Mouse (Mus musculus) MEL (cell line): Measurements from ENCODE around the gene Akt1s1. TPM values are rescaled to one million over a fixed set of nuclear protein-coding genes. Genes with fewer than 3 reads are reported as not detected.

Experiments used
- DNase-seq: peaks from one replicate; pipeline ENCODE4 v3.0.0; 2011; ENCODE audit warnings: low read depth, low spot score
- H3K27ac ChIP-seq: 2 replicates; pipeline ENCODE4 v1.5.1; 2012; ENCODE audit warnings: low read depth, mild to moderate bottlenecking, control low read depth, low read length, moderate library complexity; ENCODE audit not compliant: control insufficient read depth
- H3K27me3 ChIP-seq, 2 experiments: fragments of 150-350 bp in 1 of 2; sonication (generic) in 1 of 2; 2 replicates each; pipeline ENCODE4 v1.6.1; 2012; ENCODE audit warnings: low read length in 2 of 2, mild to moderate bottlenecking in 2 of 2, improper control_type of control experiment in 1 of 2, moderate library complexity in 1 of 2; ENCODE audit not compliant: insufficient read depth in 2 of 2, control insufficient read depth in 1 of 2
- H3K36me3 ChIP-seq, 2 experiments: 2 replicates each; pipeline ENCODE4 v1.6.1; 2012 to 2014; ENCODE audit warnings: low read length in 2 of 2, improper control_type of control experiment in 1 of 2, inconsistent platforms in 1 of 2, mild to moderate bottlenecking in 1 of 2; ENCODE audit not compliant: insufficient read depth in 2 of 2, control insufficient read depth in 1 of 2
- H3K4me1 ChIP-seq, 2 experiments: fragments of 150-350 bp in 1 of 2; sonication (generic) in 1 of 2; 2 replicates each; pipeline ENCODE4 v1.6.1; 2012; ENCODE audit warnings: low read length in 2 of 2, improper control_type of control experiment in 1 of 2, mild to moderate bottlenecking in 1 of 2; ENCODE audit not compliant: insufficient read depth in 2 of 2, control insufficient read depth in 1 of 2
- H3K4me3 ChIP-seq, 2 experiments: fragments of 150-350 bp in 1 of 2; sonication (generic) in 1 of 2; 2 replicates each; pipeline ENCODE4 v1.5.1; 2012; ENCODE audit warnings: low read depth in 2 of 2, low read length in 2 of 2, mild to moderate bottlenecking in 2 of 2, moderate library complexity in 2 of 2, control low read depth in 1 of 2, improper control_type of control experiment in 1 of 2; ENCODE audit not compliant: control insufficient read depth in 1 of 2, insufficient read depth in 1 of 2
- H3K79me2 ChIP-seq: 2 replicates; pipeline ENCODE4 v1.6.1; 2012; ENCODE audit warnings: mild to moderate bottlenecking, low read length, moderate library complexity; ENCODE audit not compliant: control insufficient read depth, poor library complexity, insufficient read depth
- H3K9ac ChIP-seq: 2 replicates; pipeline ENCODE4 v1.6.1; 2012; ENCODE audit warnings: low read depth, mild to moderate bottlenecking, control low read depth, low read length, moderate library complexity; ENCODE audit not compliant: control insufficient read depth, poor library complexity, severe bottlenecking
- H3K9me3 ChIP-seq: fragments of 150-350 bp; sonication (generic); replicated peaks from 2 replicates; pipeline ENCODE4 v1.6.1; 2012; ENCODE audit warnings: mild to moderate bottlenecking, low read length, improper control_type of control experiment, moderate library complexity; ENCODE audit not compliant: insufficient read depth
- CHD1 ChIP-seq: IDR thresholded peaks from 2 replicates; pipeline ENCODE4 v1.6.1; 2012; ENCODE audit warnings: low read depth, mild to moderate bottlenecking, inconsistent platforms, low read length, improper control_type of control experiment
- CHD2 ChIP-seq: IDR thresholded peaks from 2 replicates; pipeline ENCODE4 v1.6.1; 2011; ENCODE audit warnings: low read length, improper control_type of control experiment
- CTCF ChIP-seq, 3 experiments: IDR thresholded peaks in 2 of 3; conservative IDR thresholded peaks in 1 of 3; 2 replicates each; pipeline ENCODE4 v1.5.1; 2011 to 2012; ENCODE audit warnings: low read length in 3 of 3, low read depth in 2 of 3, mild to moderate bottlenecking in 2 of 3, improper control_type of control experiment in 1 of 3, inconsistent platforms in 1 of 3, mixed read lengths in 1 of 3, moderate library complexity in 1 of 3; ENCODE audit not compliant: control insufficient read depth in 1 of 3, insufficient read depth in 1 of 3, poor library complexity in 1 of 3, severe bottlenecking in 1 of 3
- E2F4 ChIP-seq: IDR thresholded peaks from 2 replicates; pipeline ENCODE4 v1.6.1; 2011; ENCODE audit warnings: low read depth, low read length, improper control_type of control experiment, borderline replicate concordance
- ELF1 ChIP-seq: IDR thresholded peaks from 2 replicates; pipeline ENCODE4 v1.6.1; 2014; ENCODE audit warnings: low read depth, mild to moderate bottlenecking, inconsistent platforms, low read length, improper control_type of control experiment, moderate library complexity
- EP300 ChIP-seq, 2 experiments: IDR thresholded peaks; 2 replicates each; pipeline ENCODE4 v1.6.1; 2011; ENCODE audit warnings: improper control_type of control experiment in 2 of 2, low read length in 2 of 2, low read depth in 1 of 2, mild to moderate bottlenecking in 1 of 2
- ETS1 ChIP-seq: IDR thresholded peaks from 2 replicates; pipeline ENCODE4 v1.6.1; 2012; ENCODE audit warnings: low read depth, mild to moderate bottlenecking, inconsistent platforms, low read length, improper control_type of control experiment, moderate library complexity
- GABPA ChIP-seq: IDR thresholded peaks from 2 replicates; pipeline ENCODE4 v1.6.1; 2012; ENCODE audit warnings: low read depth, mild to moderate bottlenecking, inconsistent platforms, low read length, improper control_type of control experiment, moderate library complexity
- HCFC1 ChIP-seq: IDR thresholded peaks from 2 replicates; pipeline ENCODE4 v1.6.1; 2012; ENCODE audit warnings: low read depth, mild to moderate bottlenecking, inconsistent platforms, low read length, improper control_type of control experiment, moderate library complexity
- JUND ChIP-seq: IDR thresholded peaks from 2 replicates; pipeline ENCODE4 v1.6.1; 2011; ENCODE audit warnings: low read depth, mild to moderate bottlenecking, improper control_type of control experiment, low read length
- MAFK ChIP-seq: IDR thresholded peaks from 2 replicates; pipeline ENCODE4 v1.6.1; 2011; ENCODE audit warnings: low read depth, mild to moderate bottlenecking, low read length, improper control_type of control experiment, borderline replicate concordance
- MAX ChIP-seq: IDR thresholded peaks from 2 replicates; pipeline ENCODE4 v1.6.1; 2011; ENCODE audit warnings: low read length, improper control_type of control experiment
- MAZ ChIP-seq: IDR thresholded peaks from 2 replicates; pipeline ENCODE4 v1.6.1; 2012; ENCODE audit warnings: low read depth, mild to moderate bottlenecking, inconsistent platforms, low read length, improper control_type of control experiment
- MEF2A ChIP-seq: IDR thresholded peaks from 2 replicates; pipeline ENCODE4 v1.6.1; 2014; ENCODE audit warnings: low read depth, mild to moderate bottlenecking, inconsistent platforms, low read length, improper control_type of control experiment; ENCODE audit not compliant: poor library complexity, insufficient replicate concordance, severe bottlenecking; ENCODE audit errors: extremely low read depth
- MXI1 ChIP-seq: IDR thresholded peaks from 2 replicates; pipeline ENCODE4 v1.6.1; 2011; ENCODE audit warnings: mild to moderate bottlenecking, low read depth, low read length, improper control_type of control experiment
- MYB ChIP-seq: IDR thresholded peaks from 2 replicates; pipeline ENCODE4 v1.6.1; 2011; ENCODE audit warnings: mild to moderate bottlenecking, low read depth, low read length, improper control_type of control experiment
- MYC ChIP-seq: IDR thresholded peaks from 2 replicates; pipeline ENCODE4 v1.6.1; 2011; ENCODE audit warnings: low read depth, mild to moderate bottlenecking, low read length, improper control_type of control experiment, moderate library complexity
- NELFE ChIP-seq: IDR thresholded peaks from 2 replicates; pipeline ENCODE4 v1.6.1; 2011; ENCODE audit warnings: low read depth, low read length, improper control_type of control experiment
- POLR2A ChIP-seq, 2 experiments: IDR thresholded peaks; 2 replicates each; pipeline ENCODE4 v1.6.1; 2011 to 2012; ENCODE audit warnings: low read length in 2 of 2, mild to moderate bottlenecking in 2 of 2, control low read depth in 1 of 2, improper control_type of control experiment in 1 of 2, low read depth in 1 of 2, moderate library complexity in 1 of 2; ENCODE audit not compliant: control insufficient read depth in 1 of 2, insufficient read depth in 1 of 2, poor library complexity in 1 of 2
- POLR2AphosphoS2 ChIP-seq: IDR thresholded peaks from 2 replicates; pipeline ENCODE4 v1.6.1; 2011; ENCODE audit warnings: low read length, improper control_type of control experiment
- POLR2AphosphoS5 ChIP-seq: IDR thresholded peaks from 2 replicates; pipeline ENCODE4 v1.6.1; 2012; ENCODE audit warnings: low read depth, borderline replicate concordance, mild to moderate bottlenecking, inconsistent platforms, low read length, moderate library complexity, mixed read lengths
- RAD21 ChIP-seq: IDR thresholded peaks from 2 replicates; pipeline ENCODE4 v1.6.1; 2011; ENCODE audit warnings: mild to moderate bottlenecking, low read depth, low read length, improper control_type of control experiment
- RCOR1 ChIP-seq: IDR thresholded peaks from 2 replicates; pipeline ENCODE4 v1.6.1; 2012; ENCODE audit warnings: low read depth, mild to moderate bottlenecking, inconsistent platforms, low read length, improper control_type of control experiment
- SIN3A ChIP-seq: IDR thresholded peaks from 2 replicates; pipeline ENCODE4 v1.6.1; 2012; ENCODE audit warnings: low read length, improper control_type of control experiment, inconsistent platforms
- SMC3 ChIP-seq: IDR thresholded peaks from 2 replicates; pipeline ENCODE4 v1.6.1; 2011; ENCODE audit warnings: low read depth, low read length, improper control_type of control experiment
- TAL1 ChIP-seq: IDR thresholded peaks from 2 replicates; pipeline ENCODE4 v1.6.1; 2012; ENCODE audit warnings: mild to moderate bottlenecking, inconsistent platforms, low read length, moderate library complexity, mixed read lengths
- TBP ChIP-seq: IDR thresholded peaks from 2 replicates; pipeline ENCODE4 v1.8.0; 2011; ENCODE audit warnings: low read depth, low read length, improper control_type of control experiment
- TCF12 ChIP-seq: IDR thresholded peaks from 2 replicates; pipeline ENCODE4 v1.6.1; 2014; ENCODE audit warnings: low read depth, mild to moderate bottlenecking, inconsistent platforms, low read length, improper control_type of control experiment, moderate library complexity
- UBTF ChIP-seq: IDR thresholded peaks from 2 replicates; pipeline ENCODE4 v1.6.1; 2012; ENCODE audit warnings: low read depth, mild to moderate bottlenecking, inconsistent platforms, low read length, improper control_type of control experiment, moderate library complexity, borderline replicate concordance; ENCODE audit not compliant: insufficient read depth
- USF1 ChIP-seq: IDR thresholded peaks from 2 replicates; pipeline ENCODE4 v1.6.1; 2014; ENCODE audit warnings: low read depth, mild to moderate bottlenecking, inconsistent platforms, low read length, improper control_type of control experiment, moderate library complexity
- USF2 ChIP-seq, 2 experiments: IDR thresholded peaks; 2 replicates each; pipeline ENCODE4 v1.6.1; 2011 to 2012; ENCODE audit warnings: improper control_type of control experiment in 2 of 2, low read length in 2 of 2, borderline replicate concordance in 1 of 2, inconsistent platforms in 1 of 2, low read depth in 1 of 2, mild to moderate bottlenecking in 1 of 2; ENCODE audit not compliant: insufficient read depth in 1 of 2
- ZC3H11A ChIP-seq: IDR thresholded peaks from 2 replicates; pipeline ENCODE4 v1.6.1; 2012; ENCODE audit warnings: low read depth, mild to moderate bottlenecking, inconsistent platforms, low read length, improper control_type of control experiment
- ZKSCAN1 ChIP-seq: IDR thresholded peaks from 2 replicates; pipeline ENCODE4 v1.6.1; 2012; ENCODE audit warnings: low read depth, mild to moderate bottlenecking, inconsistent platforms, low read length, improper control_type of control experiment, moderate library complexity
- ZMIZ1 ChIP-seq: IDR thresholded peaks from 2 replicates; pipeline ENCODE4 v1.6.1; 2012; ENCODE audit warnings: low read depth, mild to moderate bottlenecking, inconsistent platforms, low read length, improper control_type of control experiment, moderate library complexity
- polyA plus RNA-seq, 2 experiments: library from polyadenylated mRNA; stranded (reverse) in 1 of 2; unstranded in 1 of 2; fragments of >175 nt in 1 of 2; fragments of >200 nt in 1 of 2; gene quantifications; 2 replicates each; pipeline versions ENCODE4 v1.2.1 to v1.2.4; 2012; ENCODE audit warnings: low replicate concordance in 2 of 2, low read depth in 1 of 2; ENCODE audit not compliant: insufficient read length in 2 of 2, insufficient read depth in 1 of 2, missing spikeins in 1 of 2
- total RNA-seq: library from RNA; depleted of rRNA; stranded (reverse); fragments of 300-350 nt; gene quantifications from 2 replicates; pipeline ENCODE4 v1.2.3, GENCODE M21; 2012; rRNA removed

The Akt1s1 gene
- 32.0 and 37.3 TPM in 2 replicates for total RNA-seq
- 10 to 100 TPM in 1 of 2 experiments, not detected in 1; 71.8 TPM for polyA plus RNA-seq

DNA sequence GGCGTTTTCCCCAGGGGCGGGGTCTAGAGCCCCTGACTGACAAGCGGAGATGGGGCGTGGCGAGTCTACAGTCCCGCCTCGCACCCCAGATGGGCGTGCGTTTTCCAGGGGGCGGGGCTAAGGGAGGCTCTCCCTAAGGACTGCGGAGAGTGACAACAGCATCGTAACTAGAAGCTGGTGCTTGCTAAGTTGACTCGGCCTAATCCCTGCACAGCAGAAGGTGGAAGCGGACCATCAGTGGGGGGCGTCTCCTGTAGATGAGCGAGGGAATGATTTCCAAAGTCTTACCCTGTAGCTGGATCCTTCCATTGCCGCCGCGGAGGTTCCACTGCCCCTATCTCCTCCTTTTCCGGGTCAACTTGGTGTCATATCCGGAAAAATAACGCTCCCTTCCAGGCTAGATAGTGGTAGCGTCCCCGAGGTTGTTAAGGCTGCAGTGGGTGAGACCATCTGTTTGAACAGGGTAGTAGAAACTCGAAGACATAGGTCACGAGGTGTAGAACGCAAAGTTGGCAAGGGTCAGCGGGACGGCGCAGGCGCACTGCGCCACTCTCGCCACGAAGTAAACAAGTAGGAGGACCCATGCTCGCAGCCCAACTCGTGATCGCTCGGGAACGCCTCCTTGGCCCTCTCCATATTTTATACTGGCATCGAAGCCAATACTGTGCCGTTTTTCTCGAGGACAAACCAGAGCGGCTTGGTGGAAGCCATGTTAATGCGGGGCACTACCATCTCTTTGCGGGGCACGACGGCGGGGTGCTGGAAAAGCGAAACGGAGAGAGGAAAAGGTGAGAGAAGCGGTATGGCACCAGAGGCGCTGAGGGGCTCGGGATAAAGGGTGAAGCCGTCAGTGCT lies at the start of gene Akt1s1, which contains the start of gene Tbc1d17:
Gene Akt1s1, plus strand, starts transcription at position 431 of the 855 bp plus-strand sequence.
Gene Tbc1d17, minus strand, starts transcription at position 519 of the 855 bp plus-strand sequence.
- Histone ChIP-seq H3K9me3 (no peaks in the 10 kb centered on the region), H3K79me2 (peaks cover 28% of the 10 kb centered on the region), H3K4me3 (peak within 1 kb of the TSS; percentile 78 to 96), H3K9ac (peak within 1 kb of the TSS; percentile 96), H3K27ac (peak within 1 kb of the TSS; percentile 93), H3K27me3 (no peaks in the 10 kb centered on the region), H3K4me1 (peaks cover 0 to 13% of the 10 kb centered on the region in 2 experiments; a peak in 2 of 4 replicates), H3K36me3 (peaks cover 0 to 5% of the 10 kb centered on the region in 2 experiments; a peak in 1 of 4 replicates)
- peak; percentile 99 for DNase-seq
- 0 out of 2 replicates have a peak, but pooled peaks have one; percentile 18 for TF ChIP-seq ELF1
- peak; percentile 61 for TF ChIP-seq NELFE
- TF ChIP-seq ZKSCAN1, result no peak
- TF ChIP-seq ZMIZ1, result no peak
- no peak for TF ChIP-seq RAD21
- TF ChIP-seq MEF2A, result no peak
- no peak for TF ChIP-seq POLR2AphosphoS5
- peak; percentile 69; the same call in 1 of the 2 replicates for TF ChIP-seq MYB
- TF ChIP-seq ZC3H11A, result no peak
- TF ChIP-seq POLR2A (IDR thresholded peaks at IDR 0.05; ENCODE audit: control insufficient read depth in 1 of 2, insufficient read depth in 1 of 2, low read depth in 1 of 2, low read length in 2 of 2, poor library complexity in 1 of 2), result peak; percentile 23 to 48; a peak in 3 of 4 replicates
- peak; percentile 95 for TF ChIP-seq SIN3A
- peak; percentile 28 to 73; a peak in 3 of 4 replicates for TF ChIP-seq USF2 (IDR thresholded peaks at IDR 0.05; ENCODE audit: borderline replicate concordance in 1 of 2, insufficient read depth in 1 of 2, low read depth in 1 of 2, low read length in 2 of 2)
- TF ChIP-seq SMC3, result no peak
- peak; percentile 95 for TF ChIP-seq USF1
- peak; percentile 35 for TF ChIP-seq POLR2AphosphoS2
- peak; percentile 75 for TF ChIP-seq MXI1
- TF ChIP-seq ETS1, result peak; percentile 46; the same call in 1 of the 2 replicates
- TF ChIP-seq GABPA, result no peak
- no peak for TF ChIP-seq EP300 (IDR thresholded peaks at IDR 0.05; ENCODE audit: low read depth in 1 of 2, low read length in 2 of 2)
- TF ChIP-seq CHD1, result peak; percentile 99
- peak; percentile 48; the same call in 1 of the 2 replicates for TF ChIP-seq MAZ
- no peak for TF ChIP-seq E2F4
- TF ChIP-seq UBTF, result no peak
- no peak; the same call in 1 of the 2 replicates for TF ChIP-seq TCF12
- peak; percentile 91 for TF ChIP-seq MYC
- no peak for TF ChIP-seq CTCF (IDR thresholded peaks at IDR 0.05 in 2 of 3, conservative IDR thresholded peaks at IDR 0.05 in 1 of 3; ENCODE audit: control insufficient read depth in 1 of 3, insufficient read depth in 1 of 3, low read depth in 2 of 3, low read length in 3 of 3, poor library complexity in 1 of 3, severe bottlenecking in 1 of 3)
- TF ChIP-seq RCOR1, result peak; percentile 83
- TF ChIP-seq TBP, result no peak; the same call in 1 of the 2 replicates
- no peak; the same call in 1 of the 2 replicates for TF ChIP-seq CHD2
- no peak for TF ChIP-seq JUND
- peak; percentile 97 for TF ChIP-seq MAX
- peak; percentile 88 for TF ChIP-seq HCFC1
- no peak for TF ChIP-seq TAL1
- no peak for TF ChIP-seq MAFK
